Mouse (Mus musculus): ENCODE data around the gene Sgcd. TPM values are rescaled to one million over a fixed set of nuclear protein-coding genes. Genes with fewer than 3 reads are reported as not detected.

The Sgcd gene
- not detected in 2 replicates for polyA plus RNA-seq (2012)

GRCm38 (mm10) chr11:47988697-47989533 is at the start of gene Sgcd:
Sgcd (minus strand) TSS chr11:47988969.

